ENCODE assay signal across 18 mouse cellular contexts in genomic region chr2:150660668-150661451, GRCm38 (mm10). TPM values are rescaled to one million over a fixed set of nuclear protein-coding genes. Genes with fewer than 3 reads are reported as not detected.
DNase-seq lines count a peak whose midpoint lies in the region; ATAC-seq and TF ChIP-seq lines count a peak whose summit lies in the region.
"Had no signal": no experiment of that assay in that cellular context is flagged by ENCODE, and none has a peak within 500 bp of the region (broad histone marks: within the 10 kb centered on the region; RNA-seq: fewer than 3 reads in every experiment).

No protein-coding gene starts in this region.

- peak overlapping the region; percentile 85 for H3K27ac ChIP-seq in gastrocnemius, adult 2 months
- H3K27ac ChIP-seq in left cerebral cortex, adult 2 months, result peak overlapping the region; percentile 61
- H3K27ac ChIP-seq in kidney, adult 2 months (ENCODE audit: insufficient read depth, low read depth, low read length), result peak overlapping the region; percentile 98
- H3K27ac ChIP-seq in stomach, postnatal 0 days (replicated peaks), result no peak overlapping the region; the same call in 1 of the 2 replicates
- no peak overlapping the region for H3K27ac ChIP-seq in midbrain, embryonic 13.5 days
- H3K27ac ChIP-seq: embryonic facial prominence, embryonic 15.5 days had no signal

- no peak for TF ChIP-seq POLR2A in kidney, adult 2 months (IDR thresholded peaks at IDR 0.05; ENCODE audit: low read depth, low read length)

- peak; percentile 34 for ATAC-seq in stomach, postnatal 0 days (ENCODE audit: low FRiP score, low TSS enrichment)
- no peak for ATAC-seq in midbrain, embryonic 13.5 days

- 58% methylated on average over 5 of the region's 5 CpGs for WGBS in kidney, adult 2 months
- 59% methylated on average over 5 of the region's 5 CpGs for WGBS in stomach, postnatal 0 days
- WGBS in midbrain, embryonic 13.5 days, result 87% methylated on average over 5 of the region's 5 CpGs

- intact Hi-C loops in gastrocnemius, adult 2 months (cut with DNase I), result no loop called here
- intact Hi-C loops in left cerebral cortex, adult 2 months (cut with DNase I), result loop anchor here (10.0 kb wide), 1 partner anchor 1776 kb away; no protein-coding TSS in a partner anchor
- intact Hi-C loops in left cerebral cortex, postnatal 36 days (cut with DNase I), result no loop called here

- H3K4me2 ChIP-seq in stomach, postnatal 0 days (replicated peaks; ENCODE audit: low read depth), result no peak overlapping the region
- H3K4me2 ChIP-seq in midbrain, embryonic 13.5 days (replicated peaks), result no peak overlapping the region
- H3K4me2 ChIP-seq: embryonic facial prominence, embryonic 15.5 days had no signal

- no peak for TF ChIP-seq CTCF in gastrocnemius, adult 2 months (IDR thresholded peaks at IDR 0.05)
- TF ChIP-seq CTCF in left cerebral cortex, adult 2 months (IDR thresholded peaks at IDR 0.05), result no peak
- TF ChIP-seq CTCF in kidney, adult 2 months (conservative IDR thresholded peaks at IDR 0.05; ENCODE audit: insufficient read depth, insufficient read length, low read depth, low read length), result no peak
- TF ChIP-seq CTCF in stomach, postnatal 0 days (IDR thresholded peaks at IDR 0.05; ENCODE audit: low read depth), result no peak

- no peak for DNase-seq in gastrocnemius, adult 2 months
- no peak for DNase-seq in gastrocnemius, postnatal 25 days
- no peak for DNase-seq in left cerebral cortex, adult 2 months (ENCODE audit: extremely low spot score in 1 of 2, low spot score in 2 of 2)
- no peak for DNase-seq in left cerebral cortex, postnatal 36 days (ENCODE audit: low spot score in 2 of 2)
- peak; percentile 68 for DNase-seq in kidney, adult 2 months
- no peak for DNase-seq in stomach, postnatal 0 days (ENCODE audit: low spot score)
- no peak for DNase-seq in natural killer cell, adult 2 months (ENCODE audit: low spot score in 2 of 2)
- DNase-seq: gastrocnemius, postnatal 10 days; lung, adult 2 months; thymus, adult 2 months had no signal

- TF ChIP-seq EP300 in stomach, postnatal 0 days (optimal IDR thresholded peaks at IDR 0.05), result no peak

- no peaks in the 10 kb centered on the region for H3K27me3 ChIP-seq in kidney, adult 2 months (replicated peaks; ENCODE audit: control insufficient read depth, insufficient read depth, low read length)
- H3K27me3 ChIP-seq in stomach, postnatal 0 days (ENCODE audit: control insufficient read depth, insufficient read depth, low read length), result no peaks in the 10 kb centered on the region
- no peaks in the 10 kb centered on the region for H3K27me3 ChIP-seq in midbrain, embryonic 13.5 days
- H3K27me3 ChIP-seq: embryonic facial prominence, embryonic 15.5 days had no signal

- H3K9me3 ChIP-seq in stomach, postnatal 0 days (ENCODE audit: control insufficient read depth, low read length), result no peaks in the 10 kb centered on the region
- H3K9me3 ChIP-seq in midbrain, embryonic 13.5 days, result no peaks in the 10 kb centered on the region
- H3K9me3 ChIP-seq: embryonic facial prominence, embryonic 15.5 days had no signal

- no peak overlapping the region for H3K9ac ChIP-seq in stomach, postnatal 0 days (ENCODE audit: low read length)
- H3K9ac ChIP-seq in midbrain, embryonic 13.5 days (replicated peaks), result no peak overlapping the region
- H3K9ac ChIP-seq: embryonic facial prominence, embryonic 15.5 days had no signal

- H3K4me3 ChIP-seq in gastrocnemius, adult 2 months, result no peak overlapping the region
- H3K4me3 ChIP-seq in left cerebral cortex, adult 2 months, result no peak overlapping the region
- no peak overlapping the region for H3K4me3 ChIP-seq in kidney, adult 2 months (ENCODE audit: insufficient read depth, low read depth, low read length)
- no peak overlapping the region for H3K4me3 ChIP-seq in stomach, postnatal 0 days (ENCODE audit: low read depth, low read length)
- no peak overlapping the region for H3K4me3 ChIP-seq in midbrain, embryonic 13.5 days (replicated peaks)
- H3K4me3 ChIP-seq: embryonic facial prominence, embryonic 15.5 days; myocyte had no signal

- H3K4me1 ChIP-seq in kidney, adult 2 months (ENCODE audit: control insufficient read depth, insufficient read depth, low read length), result peaks cover 53% of the 10 kb centered on the region
- H3K4me1 ChIP-seq in stomach, postnatal 0 days (replicated peaks; ENCODE audit: control insufficient read depth, insufficient read depth), result peaks cover 3% of the 10 kb centered on the region; the same call in 1 of the 2 replicates
- peaks cover 30% of the 10 kb centered on the region for H3K4me1 ChIP-seq in midbrain, embryonic 13.5 days (replicated peaks)
- H3K4me1 ChIP-seq: embryonic facial prominence, embryonic 15.5 days had no signal

- H3K36me3 ChIP-seq in kidney, adult 2 months (ENCODE audit: control insufficient read depth, insufficient read depth, low read length), result no peaks in the 10 kb centered on the region; the same call in 1 of the 2 replicates
- H3K36me3 ChIP-seq in stomach, postnatal 0 days (ENCODE audit: control insufficient read depth, insufficient read depth, low read length), result peaks cover 4% of the 10 kb centered on the region; the same call in 1 of the 2 replicates
- peaks cover 18% of the 10 kb centered on the region for H3K36me3 ChIP-seq in midbrain, embryonic 13.5 days
- H3K36me3 ChIP-seq: embryonic facial prominence, embryonic 15.5 days had no signal

RNA-seq across cellular contexts. Expression of gene Acss1, which starts 7.4 kb away (rescaled TPM):
- 10 to 100 TPM; 12.9 to 38.7 TPM for total RNA-seq in gastrocnemius, adult 2 months (2021)
- 10 to 100 TPM in 1 of 2 experiments, 1 to 10 TPM in 1; 6.8 to 16.6 TPM for total RNA-seq in gastrocnemius, postnatal 25 days (2021)
- 10 to 100 TPM; 18.5 to 21.5 TPM for total RNA-seq in left cerebral cortex, adult 2 months (2021)
- total RNA-seq in left cerebral cortex, postnatal 36 days (2021), result 10 to 100 TPM; 18.1 to 18.5 TPM
- 461 and 477 TPM in 2 replicates for polyA plus RNA-seq in kidney, adult 2 months (2012; rRNA removed)
- polyA plus RNA-seq in stomach, postnatal 0 days (2015; fragmentation: Nextera tagmentation; extraction: Ambion mirVana), result 28.2 and 35.7 TPM in 2 replicates
- polyA plus RNA-seq in midbrain, embryonic 13.5 days (2015; fragmentation: Nextera tagmentation; extraction: Ambion mirVana), result 20.1 and 22.7 TPM in 2 replicates
- polyA plus RNA-seq: C2C12, myocyte had no signal

RNA-seq across cellular contexts. Expression of gene Vsx1, which starts 28.3 kb away (rescaled TPM):
- not detected for total RNA-seq in gastrocnemius, adult 2 months (2021)
- not detected for total RNA-seq in gastrocnemius, postnatal 25 days (2021)
- total RNA-seq in left cerebral cortex, adult 2 months (2021), result under 1 TPM in 1 of 2 experiments, not detected in 1; 0.11 TPM
- total RNA-seq in left cerebral cortex, postnatal 36 days (2021), result under 1 TPM in 1 of 2 experiments, not detected in 1; 0.09 TPM
- not detected in 2 replicates for polyA plus RNA-seq in kidney, adult 2 months (2012; rRNA removed)
- polyA plus RNA-seq in stomach, postnatal 0 days (2015; fragmentation: Nextera tagmentation; extraction: Ambion mirVana), result not detected in 2 replicates
- polyA plus RNA-seq in midbrain, embryonic 13.5 days (2015; fragmentation: Nextera tagmentation; extraction: Ambion mirVana), result 0.05 and 0.23 TPM in 2 replicates
- total RNA-seq: gastrocnemius, postnatal 10 days; left cerebral cortex, postnatal 10 days; megakaryocyte-erythroid progenitor cell, adult 5-6 weeks had no signal
- polyA plus RNA-seq: C2C12; heart, embryonic 16.5 days; lung, adult 2 months; myocyte; spleen, adult 2 months; thymus, adult 2 months had no signal

RNA-seq across cellular contexts. Expression of gene Apmap, which starts 52.5 kb away (rescaled TPM):
- 10 to 100 TPM; 16.8 to 21.4 TPM for total RNA-seq in gastrocnemius, adult 2 months (2021)
- 10 to 100 TPM; 17.9 to 22.3 TPM for total RNA-seq in gastrocnemius, postnatal 25 days (2021)
- total RNA-seq in left cerebral cortex, adult 2 months (2021), result 10 to 100 TPM; 49.5 to 56.7 TPM
- 10 to 100 TPM; 46.2 to 62.4 TPM for total RNA-seq in left cerebral cortex, postnatal 36 days (2021)
- 172 and 181 TPM in 2 replicates for polyA plus RNA-seq in kidney, adult 2 months (2012; rRNA removed)
- 30.0 and 30.1 TPM in 2 replicates for polyA plus RNA-seq in stomach, postnatal 0 days (2015; fragmentation: Nextera tagmentation; extraction: Ambion mirVana)
- 39.9 and 43.0 TPM in 2 replicates for polyA plus RNA-seq in midbrain, embryonic 13.5 days (2015; fragmentation: Nextera tagmentation; extraction: Ambion mirVana)

Comparison
In these comparisons a context has a peak if more than half of its experiments do, and no peak if none do; other contexts are left out.
1. H3K27ac ChIP-seq: peak in gastrocnemius, adult 2 months (single experiment), left cerebral cortex, adult 2 months (single experiment) and kidney, adult 2 months (single experiment); none in stomach, postnatal 0 days (single experiment) and midbrain, embryonic 13.5 days (single experiment).